Mouse (Mus musculus): ENCODE measurements around the gene Aoah.

- TF ChIP-seq POLR2A (IDR thresholded peaks at IDR 0.05; ENCODE audit: borderline replicate concordance, extremely low read depth, low read depth, low read length) (no peak), CTCF (IDR thresholded peaks at IDR 0.05; ENCODE audit: insufficient read depth, low read length) (no peak)
These were observed 8.0 kb upstream of the Aoah start for GRCm38 (mm10) chr13:20785960-20786359.
